Mouse (Mus musculus) spleen, embryonic (tissue): ENCODE measurements around the gene H2-T23.

ENCODE experiments used
- CTCF ChIA-PET: fragments of 350-600 bp; sonication (Branson Sonifier 250); formaldehyde crosslinking; loops from one replicate; lab custom pipeline; 2022; lab: Charles Lee

Gene H2-T23

GRCm38 (mm10) chr17:35994175-35994878, 38.3 kb downstream of the H2-T23 start:
- CTCF ChIA-PET: interaction anchor here (0.6 to 2.2 kb wide), 4 partner anchors 9 to 119 kb away, joined by 3 to 7 read pairs (median 4); no protein-coding TSS in a partner anchor

GRCm38 (mm10) chr17:35993675-35994074, 39.0 kb downstream of the H2-T23 start:
- CTCF ChIA-PET: interaction anchor here (0.6 to 2.2 kb wide), 3 partner anchors 10 to 57 kb away, joined by 3 to 7 read pairs (median 4); no protein-coding TSS in a partner anchor

- CTCF ChIA-PET: interaction anchor here (0.7 to 1.1 kb wide), 2 partner anchors 15 to 44 kb away, joined by 3 to 4 read pairs; no protein-coding TSS in a partner anchor
Observed at GRCm38 (mm10) chr17:35991781-35992180, 40.9 kb downstream of the H2-T23 start.

- CTCF ChIA-PET: no interaction called here
Observed at GRCm38 (mm10) chr17:35981776-35982175, 50.9 kb downstream of the H2-T23 start.

GRCm38 (mm10) chr17:35980363-35980754, 52.3 kb downstream of the H2-T23 start:
- CTCF ChIA-PET: interaction anchor here (0.5 kb wide), 1 partner anchor 44 kb away, joined by 4 read pairs; no protein-coding TSS in a partner anchor
